Mouse (Mus musculus) bone marrow, adult 2 months (tissue): ENCODE measurements around the gene Insl3.
"Not testable (repeated sequence)": the region's sequence is repeated elsewhere in the genome, so short reads cannot be mapped to it uniquely, and the experiment has no call there.

Source experiments
- CTCF ChIP-seq: fragments of 200-500 bp; IDR thresholded peaks from 2 replicates; pipeline ENCODE4 v1.5.1; 2011; ENCODE audit warnings: low read length, control low read depth; ENCODE audit not compliant: control insufficient read depth, insufficient read depth
- POLR2A ChIP-seq: fragments of 200-500 bp; IDR thresholded peaks from 2 replicates; pipeline ENCODE4 v1.6.1; 2011; ENCODE audit warnings: low read depth, mild to moderate bottlenecking, control low read depth, low read length, borderline replicate concordance; ENCODE audit not compliant: control insufficient read depth

DNA sequence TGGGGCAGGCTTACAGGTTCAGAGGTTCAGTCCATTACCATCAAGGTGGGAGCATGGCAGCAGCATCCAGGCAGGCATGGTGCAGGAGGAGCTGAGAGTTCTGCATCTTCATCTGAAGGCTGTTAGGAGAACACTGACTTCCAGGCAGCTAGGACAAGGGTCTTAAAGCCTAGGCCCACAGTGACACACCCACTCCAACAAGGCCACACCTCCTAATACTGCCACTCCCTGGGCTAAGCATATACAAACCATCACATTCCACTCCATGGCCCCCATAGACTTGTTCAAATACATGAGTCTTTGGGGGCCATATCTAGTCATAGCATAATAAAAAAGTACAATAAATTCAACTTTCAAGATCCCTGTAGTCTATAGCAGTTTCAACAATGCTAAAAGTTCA is 14.4 kb downstream of the Insl3 start:
- not testable (repeated sequence) for TF ChIP-seq CTCF, POLR2A
